Mouse (Mus musculus) CH12.LX (cell line): Measurements from ENCODE around the gene Kcnc4. TPM values are rescaled to one million over a fixed set of nuclear protein-coding genes. Genes with fewer than 3 reads are reported as not detected.

Experiments
- DNase-seq: peaks from one replicate; pipeline ENCODE4 v3.0.0-alpha.2; 2013; ENCODE audit errors: extremely low read depth
- H3K27ac ChIP-seq: 2 replicates; pipeline ENCODE4 v1.5.1; 2012; ENCODE audit warnings: low read depth, mild to moderate bottlenecking, control low read depth, moderate library complexity; ENCODE audit not compliant: insufficient read depth
- H3K27me3 ChIP-seq: replicated peaks from 2 replicates; pipeline ENCODE3; 2012; ENCODE audit warnings: inconsistent platforms
- H3K36me3 ChIP-seq, 2 experiments: replicated peaks in 1 of 2; 2 replicates each; pipeline versions ENCODE3 to v1.6.1; 2012; ENCODE audit warnings: inconsistent platforms in 1 of 2, low read length in 1 of 2, mild to moderate bottlenecking in 1 of 2, mixed read lengths in 1 of 2, moderate library complexity in 1 of 2; ENCODE audit not compliant: control insufficient read depth in 1 of 2, insufficient read depth in 1 of 2
- H3K4me1 ChIP-seq, 2 experiments: 2 replicates each; pipeline ENCODE4 v1.6.1; 2012; ENCODE audit warnings: inconsistent platforms in 1 of 2, moderate library complexity in 1 of 2; ENCODE audit not compliant: insufficient read depth in 2 of 2, control insufficient read depth in 1 of 2
- H3K4me2 ChIP-seq: 2 replicates; pipeline ENCODE4 v1.6.1; 2012; ENCODE audit warnings: low read depth, mild to moderate bottlenecking, control low read depth; ENCODE audit not compliant: poor library complexity, insufficient read depth, severe bottlenecking
- H3K4me3 ChIP-seq, 3 experiments: fragments of 150-350 bp in 1 of 3; sonication (generic) in 1 of 3; replicated peaks in 1 of 3; 2 replicates each; pipeline versions ENCODE3 to v1.5.1; 2011 to 2012; ENCODE audit warnings: low read depth in 2 of 3, low read length in 2 of 3, mild to moderate bottlenecking in 2 of 3, moderate library complexity in 2 of 3, control low read depth in 1 of 3, improper control_type of control experiment in 1 of 3, inconsistent platforms in 1 of 3, mixed read lengths in 1 of 3; ENCODE audit not compliant: poor library complexity in 1 of 3
- H3K79me2 ChIP-seq: replicated peaks from 2 replicates; pipeline ENCODE4 v1.6.1; 2012; ENCODE audit warnings: mild to moderate bottlenecking, moderate library complexity; ENCODE audit not compliant: control insufficient read depth, poor library complexity, insufficient read depth, severe bottlenecking; ENCODE audit errors: extremely low read depth
- H3K9ac ChIP-seq: 2 replicates; pipeline ENCODE4 v1.6.1; 2012; ENCODE audit warnings: low read depth, mild to moderate bottlenecking, control low read depth, moderate library complexity; ENCODE audit not compliant: insufficient read depth
- H3K9me3 ChIP-seq: replicated peaks from 2 replicates; pipeline ENCODE3; 2012; ENCODE audit warnings: low read length, inconsistent platforms, mixed read lengths
- BHLHE40 ChIP-seq: IDR thresholded peaks from 2 replicates; pipeline ENCODE4 v1.6.1; 2011; ENCODE audit warnings: mild to moderate bottlenecking, low read depth, low read length, improper control_type of control experiment
- CHD1 ChIP-seq: IDR thresholded peaks from 2 replicates; pipeline ENCODE4 v1.6.1; 2012; ENCODE audit warnings: low read depth, low read length, improper control_type of control experiment, inconsistent platforms
- CTCF ChIP-seq, 2 experiments: IDR thresholded peaks in 1 of 2; conservative IDR thresholded peaks in 1 of 2; 2 replicates each; pipeline ENCODE4 v1.5.1; 2011 to 2012; ENCODE audit warnings: low read depth in 2 of 2, low read length in 2 of 2, improper control_type of control experiment in 1 of 2, inconsistent platforms in 1 of 2, mild to moderate bottlenecking in 1 of 2, moderate library complexity in 1 of 2
- E2F4 ChIP-seq: IDR thresholded peaks from 2 replicates; pipeline ENCODE4 v1.6.1; 2011; ENCODE audit warnings: low read depth, low read length, improper control_type of control experiment; ENCODE audit not compliant: insufficient replicate concordance
- ELF1 ChIP-seq: IDR thresholded peaks from 2 replicates; pipeline ENCODE4 v1.6.1; 2014; ENCODE audit warnings: low read depth, mild to moderate bottlenecking, inconsistent platforms, low read length, improper control_type of control experiment
- HCFC1 ChIP-seq: IDR thresholded peaks from 2 replicates; pipeline ENCODE4 v1.6.1; 2012; ENCODE audit warnings: low read depth, mild to moderate bottlenecking, inconsistent platforms, low read length, improper control_type of control experiment
- IRF4 ChIP-seq: IDR thresholded peaks from 2 replicates; pipeline ENCODE4 v1.6.1; 2014; ENCODE audit warnings: low read depth, mild to moderate bottlenecking, inconsistent platforms, low read length, improper control_type of control experiment
- JUN ChIP-seq: IDR thresholded peaks from 2 replicates; pipeline ENCODE4 v1.6.1; 2011; ENCODE audit warnings: low read depth, mild to moderate bottlenecking, low read length, improper control_type of control experiment, moderate library complexity; ENCODE audit not compliant: insufficient read depth
- JUND ChIP-seq: conservative IDR thresholded peaks from 2 replicates; pipeline ENCODE4 v1.6.1; 2011; ENCODE audit warnings: low read depth, low read length, improper control_type of control experiment
- KAT2A ChIP-seq: IDR thresholded peaks from 2 replicates; pipeline ENCODE4 v1.6.1; 2012; ENCODE audit warnings: low read length, improper control_type of control experiment, inconsistent platforms; ENCODE audit not compliant: insufficient replicate concordance
- MAFK ChIP-seq: IDR thresholded peaks from 2 replicates; pipeline ENCODE4 v1.6.1; 2011; ENCODE audit warnings: low read length, improper control_type of control experiment; ENCODE audit not compliant: insufficient replicate concordance
- MAX ChIP-seq: IDR thresholded peaks from 2 replicates; pipeline ENCODE4 v1.6.1; 2011; ENCODE audit warnings: low read length, improper control_type of control experiment
- POLR2A ChIP-seq: IDR thresholded peaks from 2 replicates; pipeline ENCODE4 v1.6.1; 2011; ENCODE audit warnings: low read depth, mild to moderate bottlenecking, improper control_type of control experiment, low read length
- RAD21 ChIP-seq: IDR thresholded peaks from 2 replicates; pipeline ENCODE4 v1.6.1; 2011; ENCODE audit warnings: low read depth, mild to moderate bottlenecking, low read length, improper control_type of control experiment, moderate library complexity
- SMC3 ChIP-seq: IDR thresholded peaks from 2 replicates; pipeline ENCODE4 v1.6.1; 2011; ENCODE audit warnings: low read depth, low read length, improper control_type of control experiment
- TCF12 ChIP-seq: IDR thresholded peaks from 2 replicates; pipeline ENCODE4 v1.6.1; 2014; ENCODE audit warnings: low read depth, mild to moderate bottlenecking, inconsistent platforms, low read length, improper control_type of control experiment
- USF1 ChIP-seq: IDR thresholded peaks from 2 replicates; pipeline ENCODE4 v1.6.1; 2014; ENCODE audit warnings: low read depth, mild to moderate bottlenecking, inconsistent platforms, low read length, improper control_type of control experiment
- dilution Hi-C: fragments of 300-500 bp; cut with MboI; formaldehyde crosslinking; loops from 2 replicates; pipeline ENCODE4 v1.14.3; 2020; ENCODE audit warnings: low sequenced_read_pairs; ENCODE audit not compliant: extremely low pct_unique_long_range_greater_than_20kb, extremely low pct_ligation_motif_present
- in situ Hi-C: fragments of 300-500 bp; cut with MboI; formaldehyde crosslinking; loops from 3 replicates; pipeline ENCODE4 v1.14.3; 2019; ENCODE audit warnings: low sequenced_read_pairs, low pct_ligation_motif_present, low pct_unique_long_range_greater_than_20kb, mixed read lengths
- polyA plus RNA-seq: library from polyadenylated mRNA; unstranded; fragments of >175 nt; gene quantifications from 2 replicates; pipeline ENCODE4 v1.2.1, GENCODE M21; 2012; ENCODE audit warnings: low read depth; ENCODE audit not compliant: insufficient read length
- total RNA-seq, 2 experiments: library from RNA; depleted of rRNA; stranded (reverse); fragments of 300-350 nt in 1 of 2; fragments of >200 nt in 1 of 2; gene quantifications; 2 replicates each; pipeline ENCODE4 v1.2.3; 2012 to 2014

Kcnc4 gene
- total and polyA plus RNA-seq, 3 experiments, result not detected

- in situ Hi-C loops (no loop called here), dilution Hi-C loops (no loop called here)
- Histone ChIP-seq H3K27me3 (peaks cover 40% of the 10 kb centered on the region), H3K4me1 (peaks cover 3 to 26% of the 10 kb centered on the region in 2 experiments; a peak in 3 of 4 replicates), H3K36me3 (no peaks in the 10 kb centered on the region), H3K79me2 (no peaks in the 10 kb centered on the region), H3K9me3 (no peaks in the 10 kb centered on the region), H3K4me2 (no peak overlapping the region), H3K4me3 (no peak overlapping the region), H3K9ac (no peak overlapping the region), H3K27ac (no peak overlapping the region)
- DNase-seq, result peak; percentile 11
- TF ChIP-seq E2F4 (no peak), SMC3 (peak; percentile 35), CTCF (conservative IDR thresholded peaks at IDR 0.05 in 1 of 2, IDR thresholded peaks at IDR 0.05 in 1 of 2; ENCODE audit: low read depth in 2 of 2, low read length in 2 of 2) (peak in 1 of 2 experiments; percentile 55; a peak in 2 of 4 replicates), USF1 (peak; percentile 26), IRF4 (no peak), BHLHE40 (peak; percentile 86), MAFK (no peak), RAD21 (peak; percentile 16), MAX (peak; percentile 11; the same call in 1 of the 2 replicates)
Measured at GRCm38 (mm10) chr3:107483290-107483689, 23.9 kb upstream of the Kcnc4 start.

- no peaks in the 10 kb centered on the region for H3K9me3 ChIP-seq
- H3K4me2 ChIP-seq, result no peak overlapping the region
- H3K4me3 ChIP-seq, result no peak overlapping the region
- in situ Hi-C loops, result no loop called here
- peaks cover 32% of the 10 kb centered on the region for H3K27me3 ChIP-seq
- no peaks in the 10 kb centered on the region for H3K36me3 ChIP-seq
- TF ChIP-seq ELF1 (no peak), KAT2A (no peak), SMC3 (no peak), JUN (no peak), CHD1 (no peak), POLR2A (no peak), HCFC1 (no peak), TCF12 (no peak), USF1 (no peak), JUND (no peak)
- no peak overlapping the region for H3K27ac ChIP-seq
- no peaks in the 10 kb centered on the region for H3K79me2 ChIP-seq
- no peak overlapping the region for H3K9ac ChIP-seq
- dilution Hi-C loops, result no loop called here
- peaks cover 3 to 26% of the 10 kb centered on the region in 2 experiments; a peak in 3 of 4 replicates for H3K4me1 ChIP-seq
- no peak for DNase-seq
Measured at GRCm38 (mm10) chr3:107480660-107481059, 21.3 kb upstream of the Kcnc4 start.
